Mouse (Mus musculus) E14TG2a.4 (cell line): ENCODE measurements around the gene Boll.
"Not testable (repeated sequence)": the region's sequence is repeated elsewhere in the genome, so short reads cannot be mapped to it uniquely, and the experiment has no call there.

Experiments used
- H3K27me3 ChIP-seq: 2 replicates; pipeline ENCODE4 v1.6.1; 2014; ENCODE audit warnings: low read length, control low read depth; ENCODE audit not compliant: insufficient read depth
- H3K36me3 ChIP-seq: 2 replicates; pipeline ENCODE4 v1.6.1; 2014; ENCODE audit warnings: low read length, control low read depth; ENCODE audit not compliant: insufficient read depth
- H3K4me1 ChIP-seq: replicated peaks from 2 replicates; pipeline ENCODE4 v1.6.1; 2014; ENCODE audit warnings: low read depth, low read length, control low read depth
- H3K4me3 ChIP-seq: replicated peaks from 2 replicates; pipeline ENCODE4 v1.5.1; 2014; ENCODE audit warnings: mild to moderate bottlenecking, low read length
- H3K9me3 ChIP-seq: 2 replicates; pipeline ENCODE4 v1.6.1; 2014; ENCODE audit warnings: low read length, control low read depth
- CTCF ChIP-seq: conservative IDR thresholded peaks from 2 replicates; pipeline ENCODE4 v1.5.1; 2014; ENCODE audit warnings: low read length
- NANOG ChIP-seq: IDR thresholded peaks from 2 replicates; pipeline ENCODE4 v1.6.1; 2014; ENCODE audit warnings: borderline replicate concordance, low read length, mixed read lengths
- POU5F1 ChIP-seq: IDR thresholded peaks from 2 replicates; pipeline ENCODE4 v1.6.1; 2014; ENCODE audit warnings: low read length, borderline replicate concordance

Gene Boll

DNA sequence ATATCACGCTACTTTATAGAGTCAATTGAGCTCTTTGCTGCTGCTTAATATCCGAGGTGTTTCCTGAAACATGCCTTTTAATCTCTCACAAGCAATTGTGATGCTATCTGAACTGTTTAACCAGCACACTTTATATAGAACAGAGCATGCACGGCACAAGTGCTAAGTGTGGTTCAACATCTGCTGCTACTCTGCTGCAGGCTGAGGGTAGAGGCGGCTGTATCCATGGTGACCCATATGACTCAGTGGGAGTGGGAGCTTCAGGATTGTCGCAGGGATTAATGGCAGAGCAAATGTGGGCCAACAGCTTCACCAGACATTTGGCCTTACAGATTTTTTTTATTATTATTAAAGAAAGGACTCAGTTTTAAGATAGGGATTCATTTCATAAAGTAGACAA, 36.6 kb upstream of the Boll start:
- Histone ChIP-seq H3K9me3 (no peaks in the 10 kb centered on the region), H3K27me3 (peaks cover 12% of the 10 kb centered on the region), H3K36me3 (no peaks in the 10 kb centered on the region), H3K4me3 (no peak overlapping the region), H3K4me1 (peaks cover under 1% of the 10 kb centered on the region)
- no peak for TF ChIP-seq POU5F1
- TF ChIP-seq NANOG: no peak
- TF ChIP-seq CTCF: no peak

DNA sequence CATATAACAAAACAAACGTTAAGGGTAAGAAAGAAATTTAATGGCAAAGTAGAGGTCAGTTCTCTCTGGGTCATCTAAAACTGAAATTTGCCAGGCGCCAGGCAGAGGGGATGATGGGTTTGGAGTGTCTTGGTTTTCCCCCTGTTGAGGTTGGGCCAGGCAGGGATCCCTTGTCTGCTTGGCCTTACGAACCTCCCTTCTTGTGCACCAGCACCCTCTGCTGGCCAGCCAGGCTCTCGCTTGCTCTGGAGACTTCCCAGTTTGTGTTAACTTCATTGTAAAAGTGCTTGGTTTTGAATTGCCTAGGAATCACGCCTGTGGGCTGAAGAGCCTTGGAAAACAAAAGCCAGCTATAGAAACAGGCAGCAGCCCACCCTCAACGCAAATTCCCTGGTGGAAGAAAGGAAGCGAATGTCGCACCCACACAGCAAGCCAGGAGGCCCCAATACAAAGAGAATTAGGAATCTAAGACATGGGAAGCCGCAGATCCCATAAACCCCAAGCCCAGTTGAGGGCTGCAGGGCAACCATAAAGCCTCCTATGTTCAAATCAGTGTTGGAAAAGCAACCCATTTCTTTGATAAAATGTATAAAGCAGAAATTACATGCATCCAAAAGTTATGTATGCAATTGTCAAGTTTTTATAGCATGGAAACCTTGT, 20.0 kb upstream of the Boll start:
- Histone ChIP-seq H3K4me3 (no peak overlapping the region), H3K4me1 (peaks cover 33% of the 10 kb centered on the region), H3K27me3 (peaks cover 14% of the 10 kb centered on the region), H3K36me3 (no peaks in the 10 kb centered on the region), H3K9me3 (no peaks in the 10 kb centered on the region)
- TF ChIP-seq NANOG (no peak), CTCF (peak; percentile 84), POU5F1 (no peak)

DNA sequence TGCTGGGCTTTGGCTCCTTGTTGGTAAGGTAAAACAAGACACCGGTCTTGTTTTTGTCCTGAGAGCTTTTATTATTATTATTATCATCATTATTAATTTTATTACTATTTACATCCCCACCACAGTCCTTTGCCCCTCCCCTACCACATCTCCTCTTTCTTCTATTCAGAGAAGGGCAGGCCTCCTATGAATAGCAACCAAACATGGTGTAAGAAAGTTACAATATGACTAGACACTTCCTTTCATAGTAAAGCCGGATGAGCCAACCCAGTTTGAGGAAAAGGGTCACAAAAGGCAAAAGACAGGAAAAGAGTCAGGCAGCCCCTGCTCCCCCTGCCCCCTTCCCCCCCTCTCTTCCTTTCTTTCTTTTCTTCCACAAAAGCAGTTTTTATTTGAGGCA, 17.3 kb upstream of the Boll start:
- TF ChIP-seq NANOG: no peak
- no peak for TF ChIP-seq POU5F1
- H3K27me3 ChIP-seq: peaks cover 14% of the 10 kb centered on the region
- no peak overlapping the region for H3K4me3 ChIP-seq
- no peaks in the 10 kb centered on the region for H3K36me3 ChIP-seq
- H3K4me1 ChIP-seq: peaks cover 36% of the 10 kb centered on the region
- no peaks in the 10 kb centered on the region for H3K9me3 ChIP-seq

DNA sequence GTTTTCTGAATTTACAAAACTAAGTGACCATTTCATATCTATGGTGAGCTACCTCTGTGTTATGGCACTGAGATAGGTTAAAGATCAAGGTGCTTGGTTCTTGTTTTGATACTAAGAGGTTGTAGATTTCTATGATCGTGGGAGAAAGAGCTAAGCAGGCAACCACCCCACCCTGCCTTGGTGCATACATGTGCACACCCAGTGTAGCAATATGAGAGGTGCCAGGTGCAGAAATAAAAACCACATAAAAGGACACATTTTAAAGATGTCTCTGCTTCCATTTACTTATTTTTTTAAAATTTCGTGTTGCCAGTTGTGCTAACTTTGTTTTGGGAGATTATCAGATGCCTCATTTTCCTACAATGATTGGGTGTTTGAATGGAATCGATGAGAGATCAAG, 9.4 kb upstream of the Boll start:
- TF ChIP-seq CTCF (no peak), POU5F1 (no peak), NANOG (no peak)

DNA sequence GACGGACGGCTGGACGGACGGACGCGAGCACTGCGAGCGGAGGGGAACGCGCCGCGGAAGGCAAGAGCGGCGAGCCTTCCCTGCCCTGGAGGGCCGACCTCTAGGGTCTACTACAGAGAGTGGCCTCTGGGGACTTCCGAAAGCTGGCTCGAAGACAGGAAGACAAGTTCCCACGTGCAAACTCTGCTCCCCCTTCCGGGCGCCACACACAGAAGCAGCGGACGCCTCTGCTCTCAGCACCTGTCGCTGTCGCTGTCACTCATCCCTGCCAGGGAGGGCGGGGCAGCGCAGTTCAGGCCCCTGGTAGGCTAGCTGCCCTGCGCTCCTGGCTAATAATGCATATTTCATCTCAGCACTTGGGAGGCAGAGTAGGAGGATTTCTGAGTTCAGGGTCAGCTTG, 317 bp upstream of the Boll start:
- H3K9me3 ChIP-seq: no peaks in the 10 kb centered on the region

More for the DNA sequence above, 9.4 kb upstream of the Boll start:
- no peak overlapping the region for H3K4me3 ChIP-seq
- H3K27me3 ChIP-seq: peaks cover 13% of the 10 kb centered on the region; the same call in 1 of the 2 replicates
- H3K4me1 ChIP-seq: 0 out of 2 replicates have a peak, but pooled peaks cover 1% of the 10 kb centered on the region
- H3K9me3 ChIP-seq: no peaks in the 10 kb centered on the region
- H3K36me3 ChIP-seq: no peaks in the 10 kb centered on the region

DNA sequence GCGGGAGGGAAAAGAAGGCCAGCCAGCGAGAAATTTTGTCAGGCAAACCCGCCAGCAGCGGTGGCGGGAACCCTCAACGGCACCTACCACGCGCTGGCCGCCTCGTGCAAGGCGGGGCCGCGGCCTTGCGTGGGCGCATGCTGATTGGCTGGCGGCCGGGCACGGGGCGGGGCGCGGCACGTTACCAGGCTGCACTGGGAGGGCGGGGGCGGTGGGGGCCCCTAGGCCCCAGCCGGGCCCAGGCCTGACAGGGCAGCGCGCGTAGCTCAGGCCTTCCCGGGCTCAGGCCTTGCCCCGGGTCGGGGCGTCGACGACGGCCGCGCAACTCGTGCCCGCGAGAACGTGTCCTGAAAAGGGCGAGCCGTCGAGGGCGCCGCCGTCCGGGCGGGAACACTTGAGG, 635 bp downstream of the Boll start:
- TF ChIP-seq NANOG (no peak), CTCF (no peak), POU5F1 (no peak)
- H3K4me3 ChIP-seq: peak overlapping the region; percentile 81
- H3K4me1 ChIP-seq: peaks cover 6% of the 10 kb centered on the region; the same call in 1 of the 2 replicates
- no peaks in the 10 kb centered on the region for H3K36me3 ChIP-seq
- H3K27me3 ChIP-seq: peaks cover 40% of the 10 kb centered on the region
- H3K9me3 ChIP-seq: no peaks in the 10 kb centered on the region

More for the DNA sequence above, 317 bp upstream of the Boll start:
- no peaks in the 10 kb centered on the region for H3K36me3 ChIP-seq
- peaks cover 40% of the 10 kb centered on the region for H3K27me3 ChIP-seq
- peaks cover 6% of the 10 kb centered on the region; the same call in 1 of the 2 replicates for H3K4me1 ChIP-seq
- H3K4me3 ChIP-seq: peak overlapping the region; percentile 81
- TF ChIP-seq NANOG: no peak
- TF ChIP-seq POU5F1: no peak
- TF ChIP-seq CTCF: no peak

DNA sequence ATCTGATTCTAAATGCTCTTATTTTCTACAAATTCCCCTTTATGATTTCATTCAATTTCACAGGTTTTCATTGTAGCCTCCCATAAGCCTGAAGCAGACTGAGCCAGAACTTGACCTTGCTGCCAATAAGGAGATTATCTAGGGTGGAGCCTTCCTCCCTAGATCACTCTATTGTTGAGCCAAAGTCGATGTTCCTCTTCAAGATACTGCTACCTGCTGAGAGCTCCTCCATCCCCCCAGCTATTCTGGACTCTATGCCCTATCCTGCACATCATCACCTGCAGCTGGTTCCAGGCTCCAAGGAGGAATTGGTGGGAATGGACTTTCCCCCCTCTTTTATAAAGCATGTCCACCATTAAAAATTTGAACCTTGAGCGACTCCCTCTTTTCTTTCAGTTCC, 11.4 kb downstream of the Boll start:
- H3K36me3 ChIP-seq, H3K27me3 ChIP-seq, H3K4me3 ChIP-seq, H3K9me3 ChIP-seq: not testable (repeated sequence)
- H3K4me1 ChIP-seq: peaks cover 11% of the 10 kb centered on the region
- TF ChIP-seq NANOG: peak; percentile 63; the same call in 1 of the 2 replicates

DNA sequence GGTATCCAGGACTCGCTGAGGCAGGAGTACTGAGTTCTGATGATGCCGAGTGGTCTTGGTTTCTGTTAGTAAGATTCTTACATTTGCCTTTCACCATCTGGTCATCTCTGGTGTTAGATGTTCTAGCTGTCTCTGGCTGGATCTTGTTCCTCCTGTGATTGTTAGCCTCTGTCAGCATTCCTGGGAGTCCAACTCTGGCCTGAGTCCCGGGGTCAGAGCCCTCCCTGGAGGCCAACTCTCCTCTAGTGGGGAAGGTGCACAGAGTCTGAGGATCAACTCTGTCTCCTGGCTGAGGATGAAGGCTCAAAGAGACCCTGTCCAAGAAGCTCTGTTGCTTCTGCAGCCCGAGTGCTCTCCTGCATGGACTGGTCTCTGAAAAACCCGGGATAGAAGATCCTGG, 37.8 kb downstream of the Boll start:
- H3K4me3 ChIP-seq, H3K36me3 ChIP-seq, H3K4me1 ChIP-seq, H3K9me3 ChIP-seq, H3K27me3 ChIP-seq: not testable (repeated sequence)

DNA sequence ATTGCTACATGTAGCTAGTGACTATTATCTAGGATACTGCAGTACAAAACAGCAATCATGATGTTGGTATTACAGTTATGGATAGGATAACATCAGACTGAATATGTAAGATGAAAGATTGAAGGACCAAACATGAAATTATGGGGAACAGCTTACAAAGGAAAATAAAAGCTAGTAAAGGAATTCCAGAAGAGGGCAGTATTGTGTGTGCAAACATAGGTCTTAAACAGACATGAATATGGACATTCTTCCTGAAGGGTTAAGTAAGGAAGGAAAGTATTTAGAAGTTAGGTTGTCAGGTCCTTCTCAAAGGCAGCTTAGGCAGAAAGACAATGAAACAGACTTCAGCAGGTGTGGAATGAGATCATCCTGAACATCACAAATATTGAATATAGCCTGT, 62.2 kb downstream of the Boll start:
- no peaks in the 10 kb centered on the region for H3K36me3 ChIP-seq
- no peak overlapping the region for H3K4me3 ChIP-seq
- H3K9me3 ChIP-seq: peaks cover 19% of the 10 kb centered on the region
- H3K4me1 ChIP-seq: peaks cover 3% of the 10 kb centered on the region; the same call in 1 of the 2 replicates
- H3K27me3 ChIP-seq: no peaks in the 10 kb centered on the region
- TF ChIP-seq POU5F1 (no peak), NANOG (no peak), CTCF (no peak; the same call in 1 of the 2 replicates)
